Mouse (Mus musculus): ENCODE data around the gene Btbd11.
A peak's percentile ranks its signal among the peaks of the same experiment; 100 is the strongest.

The Btbd11 gene

GRCm38 (mm10) chr10:85590043-85590442, 203.4 kb downstream of the Btbd11 start:
- no peak for DNase-seq (ENCODE audit: low spot score in 2 of 2)

- DNase-seq (ENCODE audit: low spot score in 2 of 2), result no peak
Observed at GRCm38 (mm10) chr10:85591296-85591695, 204.7 kb downstream of the Btbd11 start.

- DNase-seq (ENCODE audit: low spot score in 2 of 2), result peak; percentile 57 to 61
Observed at GRCm38 (mm10) chr10:85591986-85592385, 205.4 kb downstream of the Btbd11 start.

- no peak for DNase-seq (ENCODE audit: low spot score in 2 of 2)
Observed at GRCm38 (mm10) chr10:85596301-85596700, 209.7 kb downstream of the Btbd11 start.

GRCm38 (mm10) chr10:85598093-85598599, 211.5 kb downstream of the Btbd11 start:
- DNase-seq (ENCODE audit: low spot score in 2 of 2), result peak; percentile 78 to 85

- DNase-seq (ENCODE audit: low spot score in 2 of 2), result peak; percentile 37 to 47
Observed at GRCm38 (mm10) chr10:85598603-85599542, 212.3 kb downstream of the Btbd11 start.

- DNase-seq (ENCODE audit: low spot score in 2 of 2), result no peak
Observed at GRCm38 (mm10) chr10:85602546-85602945, 215.9 kb downstream of the Btbd11 start.

GRCm38 (mm10) chr10:85604556-85604955, 217.9 kb downstream of the Btbd11 start:
- DNase-seq (ENCODE audit: low spot score in 2 of 2), result no peak

GRCm38 (mm10) chr10:85608550-85609278, 222.1 kb downstream of the Btbd11 start:
- DNase-seq (ENCODE audit: low spot score in 2 of 2), result peak; percentile 91 to 93

GRCm38 (mm10) chr10:85617080-85617479, 230.5 kb downstream of the Btbd11 start:
- DNase-seq (ENCODE audit: low spot score in 2 of 2), result no peak

GRCm38 (mm10) chr10:85617501-85618417, 231.1 kb downstream of the Btbd11 start:
- no peak for DNase-seq (ENCODE audit: low spot score in 2 of 2)

GRCm38 (mm10) chr10:85621067-85621466, 234.5 kb downstream of the Btbd11 start:
- DNase-seq (ENCODE audit: low spot score in 2 of 2), result no peak

- DNase-seq (ENCODE audit: low spot score in 2 of 2), result peak; percentile 73 to 78
Observed at GRCm38 (mm10) chr10:85624504-85625169, 238.0 kb downstream of the Btbd11 start.

GRCm38 (mm10) chr10:85625170-85625686, 238.6 kb downstream of the Btbd11 start:
- DNase-seq (ENCODE audit: low spot score in 2 of 2), result peak in 1 of 2 experiments; percentile 37

- DNase-seq (ENCODE audit: low spot score in 2 of 2), result no peak
Observed at GRCm38 (mm10) chr10:85632030-85632429, 245.4 kb downstream of the Btbd11 start.

GRCm38 (mm10) chr10:85633577-85633976, 247.0 kb downstream of the Btbd11 start:
- DNase-seq (ENCODE audit: low spot score in 2 of 2), result no peak

- no peak for DNase-seq (ENCODE audit: low spot score in 2 of 2)
Observed at GRCm38 (mm10) chr10:85637580-85637979, 251.0 kb downstream of the Btbd11 start.

GRCm38 (mm10) chr10:85638141-85638540, 251.5 kb downstream of the Btbd11 start:
- no peak for DNase-seq (ENCODE audit: low spot score in 2 of 2)

GRCm38 (mm10) chr10:85639581-85639980, 253.0 kb downstream of the Btbd11 start:
- DNase-seq (ENCODE audit: low spot score in 2 of 2), result no peak

- no peak for DNase-seq (ENCODE audit: low spot score in 2 of 2)
Observed at GRCm38 (mm10) chr10:85640408-85640807, 253.8 kb downstream of the Btbd11 start.

GRCm38 (mm10) chr10:85645346-85645745, 258.7 kb downstream of the Btbd11 start:
- DNase-seq (ENCODE audit: low spot score in 2 of 2), result no peak

All from right cerebral cortex, postnatal 10 days (tissue).